Mouse (Mus musculus): ENCODE data around the gene Entpd7.

The Entpd7 gene

DNA sequence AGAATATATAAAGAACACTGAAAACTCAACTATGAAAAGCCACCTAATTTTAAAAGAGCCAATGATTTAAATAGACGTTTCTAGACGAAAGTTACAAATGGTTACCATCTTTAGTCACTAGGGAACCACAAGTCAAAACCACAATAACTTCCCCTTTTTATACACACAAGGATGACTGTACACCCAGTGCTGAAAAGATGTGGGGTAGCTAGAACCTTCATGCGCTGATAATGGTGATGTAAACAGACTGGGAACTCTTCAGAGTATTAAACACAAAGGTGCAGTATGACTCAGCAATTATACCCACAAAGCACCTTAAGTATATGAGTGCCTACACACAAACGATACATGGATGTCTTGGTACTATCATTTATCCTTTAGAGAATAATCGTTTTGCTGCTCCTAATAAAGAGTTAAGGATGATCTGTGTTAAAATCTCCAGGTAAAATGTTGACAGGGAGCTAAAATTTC, 82.1 kb downstream of the Entpd7 start:
- DNase-seq: no peak

DNA sequence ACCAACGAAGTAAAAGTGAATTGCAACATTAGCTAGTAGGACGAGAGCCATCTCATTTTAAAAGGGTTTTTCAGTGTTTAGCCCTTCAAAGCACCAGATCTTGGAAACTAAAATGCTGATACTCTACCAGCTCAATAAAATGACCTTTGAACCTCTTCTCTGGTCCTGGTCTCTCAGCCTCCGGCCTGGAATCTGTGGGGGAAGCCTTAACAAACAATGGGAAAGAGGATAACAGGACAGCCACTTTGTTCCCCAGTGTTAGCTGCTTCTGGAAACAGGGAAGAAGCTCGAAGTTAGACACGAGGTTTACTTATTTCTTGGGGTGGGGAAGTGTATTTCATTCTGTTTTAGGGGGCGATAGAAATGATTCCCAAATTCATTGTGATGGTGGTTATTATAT, 82.8 kb downstream of the Entpd7 start:
- DNase-seq: no peak

DNA sequence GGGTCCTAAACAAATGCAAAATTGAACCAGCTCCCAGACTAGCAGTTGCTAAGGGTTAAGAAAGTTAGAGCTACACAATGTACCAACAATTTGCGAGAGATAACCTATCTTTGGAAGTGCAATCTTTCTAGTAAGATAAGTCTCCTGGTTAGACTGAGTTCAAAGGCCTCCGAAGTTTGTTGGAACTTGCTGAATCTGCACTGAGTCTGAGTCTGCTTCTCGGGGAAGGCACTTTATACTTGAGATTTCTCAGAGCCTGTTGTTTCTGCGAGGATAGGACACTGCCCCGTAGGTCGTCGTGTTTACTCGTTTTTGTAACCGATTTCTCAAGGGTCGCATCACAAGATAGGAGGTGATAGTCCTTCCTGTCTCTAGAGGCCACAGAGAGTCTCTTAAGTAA, 86.0 kb downstream of the Entpd7 start:
- DNase-seq: no peak

DNA sequence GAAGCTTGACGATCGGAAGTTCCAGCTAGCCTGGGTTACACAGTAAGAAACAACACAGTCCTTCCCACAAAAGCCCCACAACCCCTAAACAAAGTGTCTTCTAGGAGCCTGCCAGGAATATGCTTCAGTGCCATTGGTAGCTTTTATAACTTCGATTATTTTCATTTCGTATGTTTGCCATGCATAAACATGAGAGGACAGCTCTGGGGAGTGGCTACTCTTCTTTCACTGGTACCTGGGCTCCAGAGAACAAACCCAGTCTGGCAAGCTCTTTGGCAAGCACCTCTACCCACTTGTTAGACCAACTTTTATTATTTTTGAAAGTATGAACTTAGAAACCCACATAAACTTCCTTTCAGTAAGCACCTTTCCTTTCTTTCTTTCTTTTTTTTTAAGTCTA, 87.1 kb downstream of the Entpd7 start:
- no peak for DNase-seq

DNA sequence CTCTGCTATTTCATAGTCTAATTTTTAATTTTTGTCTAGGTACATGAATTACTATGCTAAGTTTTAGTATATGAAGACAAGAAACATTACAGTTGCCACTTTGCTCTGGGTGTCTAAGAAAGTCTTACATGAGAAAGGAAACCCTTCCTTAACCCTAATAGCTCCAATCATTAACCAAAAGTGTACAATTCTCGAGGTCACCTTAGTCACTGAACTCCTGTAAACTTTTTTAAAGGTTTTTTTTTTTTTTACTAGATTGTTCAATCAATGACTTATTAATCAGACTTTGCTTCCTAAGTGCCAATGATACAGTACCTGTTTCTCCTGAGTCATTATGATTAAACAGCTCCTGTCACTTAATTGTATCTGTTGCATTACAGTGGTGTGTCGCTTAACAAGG, 87.8 kb downstream of the Entpd7 start:
- DNase-seq: no peak

DNA sequence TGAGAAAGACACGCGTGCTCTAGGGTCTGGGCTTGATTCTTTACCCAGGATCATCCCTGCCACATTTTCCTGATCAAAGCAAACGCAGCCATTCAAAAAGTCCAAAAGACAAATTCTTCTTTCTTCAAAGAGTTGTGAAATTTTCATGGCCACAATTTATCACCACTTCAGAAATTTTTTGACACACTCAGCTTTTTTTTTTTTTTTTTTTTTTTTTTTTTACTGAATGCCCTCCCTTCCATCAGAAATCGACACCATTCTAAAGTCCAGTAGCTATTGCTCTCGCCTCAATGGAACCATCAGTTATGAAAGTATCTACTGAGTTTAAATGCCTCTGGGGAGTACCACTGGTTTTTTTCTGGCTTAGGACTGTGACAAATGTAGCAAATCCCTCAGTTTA, 90.9 kb downstream of the Entpd7 start:
- no peak for DNase-seq

DNA sequence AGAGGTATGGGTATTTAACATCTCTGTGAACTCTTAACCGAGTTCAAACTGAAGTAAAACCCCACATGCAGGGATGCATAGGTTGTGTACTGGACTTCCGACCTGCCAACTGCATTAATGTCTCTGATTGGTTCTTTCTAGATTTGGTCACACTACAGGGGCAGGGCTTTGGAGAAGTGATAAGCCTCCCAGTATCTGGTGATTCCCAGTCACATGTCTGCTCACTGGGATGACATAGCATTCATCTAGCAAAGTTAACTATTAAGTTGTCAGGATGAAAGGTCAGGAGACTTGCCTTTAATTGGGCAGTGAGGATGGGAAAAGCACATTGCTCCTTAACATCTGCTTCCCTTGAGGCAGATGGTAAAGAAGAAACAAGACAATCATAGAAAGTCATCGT, 92.5 kb downstream of the Entpd7 start, which contains the start of gene Abcc2:
TSS of gene Abcc2 (plus strand) at position 213 of the 400 bp plus-strand sequence.
- DNase-seq: no peak
